Mouse (Mus musculus) liver, embryonic 16.5 days (tissue): ENCODE data around the gene Sp7. TPM values are rescaled to one million over a fixed set of nuclear protein-coding genes. Genes with fewer than 3 reads are reported as not detected.

Source experiments
- ATAC-seq: fragments of 200-750 bp; cut with Nextera tagmentation; 2 replicates; pipeline ENCODE4 v1.8.0; 2017; ENCODE audit warnings: low read depth, mild to moderate bottlenecking, moderate number of reproducible peaks, moderate library complexity
- H3K27ac ChIP-seq: fragments of 300-500 bp; sonication (generic); 2 replicates; pipeline ENCODE4 v1.5.1; 2014; ENCODE audit warnings: mild to moderate bottlenecking, low read length
- H3K27me3 ChIP-seq: fragments of 300-500 bp; sonication (generic); 2 replicates; pipeline ENCODE4 v1.6.1; 2014; ENCODE audit warnings: low read depth, low read length, mixed read lengths; ENCODE audit not compliant: control insufficient read depth, insufficient read depth
- H3K36me3 ChIP-seq: fragments of 300-500 bp; sonication (generic); 2 replicates; pipeline ENCODE4 v1.6.1; 2014; ENCODE audit warnings: mild to moderate bottlenecking; ENCODE audit not compliant: control insufficient read depth, insufficient read depth
- H3K4me1 ChIP-seq: fragments of 300-500 bp; sonication (generic); 2 replicates; pipeline ENCODE4 v1.6.1; 2014; ENCODE audit warnings: low read depth, low read length, mixed read lengths; ENCODE audit not compliant: control insufficient read depth
- H3K4me2 ChIP-seq: fragments of 300-500 bp; sonication (generic); 2 replicates; pipeline ENCODE4 v1.6.1; 2014; ENCODE audit warnings: low read depth, low read length, mixed read lengths
- H3K4me3 ChIP-seq: fragments of 300-500 bp; sonication (generic); 2 replicates; pipeline ENCODE4 v1.5.1; 2014; ENCODE audit warnings: low read depth, mild to moderate bottlenecking, low read length
- H3K9ac ChIP-seq: fragments of 300-500 bp; sonication (generic); 2 replicates; pipeline ENCODE4 v1.6.1; 2014; ENCODE audit warnings: low read depth, low read length
- H3K9me3 ChIP-seq: fragments of 300-500 bp; sonication (generic); replicated peaks from 2 replicates; pipeline ENCODE4 v1.6.1; 2016; ENCODE audit warnings: low read length; ENCODE audit not compliant: control insufficient read depth
- WGBS: fragments of 180-500 bp; shearing (Covaris S2); extraction: QIAGEN DNeasy Blood & Tissue Kit; methylation state at CpG from one replicate; pipeline ENCODE4 v1.1.7; 2014; ENCODE audit not compliant: insufficient replicate concordance; 5-methylcytosine and 5-hydroxymethylcytosine counted together
- polyA plus RNA-seq: library from polyadenylated mRNA; unstranded; fragments of >200 nt; fragmentation: Nextera tagmentation; extraction: Ambion mirVana; gene quantifications from 2 replicates; pipeline ENCODE4 v1.2.1, GENCODE M21; 2015

Sp7 gene
- polyA plus RNA-seq, 1 experiment from 2014 or later, result 0.02 TPM

- Histone ChIP-seq H3K9me3 (no peaks in the 10 kb centered on the region), H3K27me3 (peaks cover 68% of the 10 kb centered on the region), H3K36me3 (no peaks in the 10 kb centered on the region), H3K4me1 (peaks cover 19% of the 10 kb centered on the region), H3K4me2 (peak overlapping the region; percentile 75), H3K27ac (no peak overlapping the region), H3K9ac (peak overlapping the region; percentile 43), H3K4me3 (peak overlapping the region; percentile 57)
- under 1% methylated on average over 48 of the region's 49 CpGs for WGBS
- no peak for ATAC-seq
Observed at GRCm38 (mm10) chr15:102355134-102355870, 11.7 kb downstream of the Sp7 start.

GRCm38 (mm10) chr15:102353986-102354385 is 13.0 kb downstream of the Sp7 start:
- no peak overlapping the region for H3K4me3 ChIP-seq
- no peak for ATAC-seq
- 61% methylated on average over 2 of the region's 2 CpGs for WGBS
- peaks cover 57% of the 10 kb centered on the region for H3K27me3 ChIP-seq
- H3K9ac ChIP-seq, result no peak overlapping the region
- no peaks in the 10 kb centered on the region for H3K36me3 ChIP-seq
- no peak overlapping the region for H3K27ac ChIP-seq
- peaks cover 24% of the 10 kb centered on the region for H3K4me1 ChIP-seq
- no peak overlapping the region for H3K4me2 ChIP-seq
- H3K9me3 ChIP-seq, result no peaks in the 10 kb centered on the region

- 66% methylated on average over 2 of the region's 2 CpGs for WGBS
- Histone ChIP-seq H3K4me1 (peaks cover 20% of the 10 kb centered on the region), H3K27me3 (peaks cover 39% of the 10 kb centered on the region), H3K36me3 (no peaks in the 10 kb centered on the region), H3K9ac (no peak overlapping the region), H3K9me3 (no peaks in the 10 kb centered on the region), H3K4me3 (no peak overlapping the region), H3K27ac (no peak overlapping the region), H3K4me2 (no peak overlapping the region)
- ATAC-seq, result no peak
Observed at GRCm38 (mm10) chr15:102352177-102352576, 14.8 kb downstream of the Sp7 start.

GRCm38 (mm10) chr15:102350942-102351291 is 16.1 kb downstream of the Sp7 start:
- Histone ChIP-seq H3K4me1 (peaks cover 19% of the 10 kb centered on the region), H3K9ac (peak overlapping the region; percentile 96), H3K4me3 (peak overlapping the region; percentile 98), H3K27me3 (peaks cover 27% of the 10 kb centered on the region), H3K36me3 (peaks cover 4% of the 10 kb centered on the region), H3K4me2 (peak overlapping the region; percentile 83), H3K9me3 (no peaks in the 10 kb centered on the region), H3K27ac (peak overlapping the region; percentile 66)
- peak; percentile 25; the same call in 1 of the 2 replicates for ATAC-seq
- 8% methylated on average over 11 of the region's 11 CpGs for whole genome bisulfite sequencing

- ATAC-seq, result peak; percentile 92
- H3K27me3 ChIP-seq, result peaks cover 21% of the 10 kb centered on the region
- WGBS, result under 1% methylated on average over 56 of the region's 56 CpGs
- H3K4me3 ChIP-seq, result peak within 1 kb of the TSS; percentile 98
- H3K27ac ChIP-seq, result peak within 1 kb of the TSS; percentile 79
- H3K36me3 ChIP-seq, result peaks cover 9% of the 10 kb centered on the region
- H3K9me3 ChIP-seq, result no peaks in the 10 kb centered on the region
- H3K4me2 ChIP-seq, result peak within 1 kb of the TSS; percentile 88
- peak within 1 kb of the TSS; percentile 96 for H3K9ac ChIP-seq
- peaks cover 13% of the 10 kb centered on the region for H3K4me1 ChIP-seq
Observed at GRCm38 (mm10) chr15:102350138-102350941, 16.6 kb downstream of the Sp7 start, which contains the start of gene Aaas. Gene Aaas (minus strand): TSS chr15:102350771.

- peaks cover 17% of the 10 kb centered on the region for H3K36me3 ChIP-seq
- WGBS, result 82% methylated on average over 4 of the region's 4 CpGs
- no peak for ATAC-seq
Observed at GRCm38 (mm10) chr15:102346444-102346843, 20.5 kb downstream of the Sp7 start.

GRCm38 (mm10) chr15:102344490-102344889 is 22.5 kb downstream of the Sp7 start:
- Histone ChIP-seq H3K4me2 (no peak overlapping the region), H3K9me3 (no peaks in the 10 kb centered on the region), H3K36me3 (peaks cover 19% of the 10 kb centered on the region), H3K9ac (no peak overlapping the region), H3K27me3 (no peaks in the 10 kb centered on the region), H3K4me1 (no peaks in the 10 kb centered on the region), H3K4me3 (no peak overlapping the region), H3K27ac (no peak overlapping the region)
- 86% methylated on average over 3 of the region's 3 CpGs for WGBS
- no peak for ATAC-seq

More at GRCm38 (mm10) chr15:102346444-102346843, 20.5 kb downstream of the Sp7 start:
- Histone ChIP-seq H3K9me3 (no peaks in the 10 kb centered on the region), H3K4me3 (no peak overlapping the region), H3K27me3 (no peaks in the 10 kb centered on the region), H3K4me2 (no peak overlapping the region), H3K9ac (no peak overlapping the region), H3K27ac (no peak overlapping the region), H3K4me1 (peaks cover 9% of the 10 kb centered on the region)

- Histone ChIP-seq H3K27ac (no peak overlapping the region), H3K36me3 (peaks cover 39% of the 10 kb centered on the region), H3K4me2 (no peak overlapping the region), H3K9ac (no peak overlapping the region), H3K4me3 (no peak overlapping the region), H3K27me3 (no peaks in the 10 kb centered on the region), H3K4me1 (no peaks in the 10 kb centered on the region), H3K9me3 (no peaks in the 10 kb centered on the region)
- 4% methylated on average over 1 of the region's 1 CpGs for WGBS
- no peak for ATAC-seq
Observed at GRCm38 (mm10) chr15:102341580-102341979, 25.4 kb downstream of the Sp7 start.

GRCm38 (mm10) chr15:102339612-102340011 is 27.4 kb downstream of the Sp7 start:
- ATAC-seq, result no peak
- H3K27me3 ChIP-seq, result no peaks in the 10 kb centered on the region
- no peak overlapping the region for H3K4me2 ChIP-seq
- H3K36me3 ChIP-seq, result peaks cover 32% of the 10 kb centered on the region
- no peaks in the 10 kb centered on the region for H3K9me3 ChIP-seq
- H3K27ac ChIP-seq, result no peak overlapping the region
- WGBS, result 64% methylated on average over 5 of the region's 5 CpGs
- H3K4me3 ChIP-seq, result no peak overlapping the region
- H3K9ac ChIP-seq, result no peak overlapping the region
- H3K4me1 ChIP-seq, result no peaks in the 10 kb centered on the region
